Mouse (Mus musculus) retina, adult 2 months (tissue): ENCODE data around the gene Mdh2.

ENCODE experiments used
- DNase-seq: peaks from one replicate; pipeline ENCODE4 v3.0.0-alpha.2; 2012; ENCODE audit warnings: low read depth, low spot score

The Mdh2 gene

DNA sequence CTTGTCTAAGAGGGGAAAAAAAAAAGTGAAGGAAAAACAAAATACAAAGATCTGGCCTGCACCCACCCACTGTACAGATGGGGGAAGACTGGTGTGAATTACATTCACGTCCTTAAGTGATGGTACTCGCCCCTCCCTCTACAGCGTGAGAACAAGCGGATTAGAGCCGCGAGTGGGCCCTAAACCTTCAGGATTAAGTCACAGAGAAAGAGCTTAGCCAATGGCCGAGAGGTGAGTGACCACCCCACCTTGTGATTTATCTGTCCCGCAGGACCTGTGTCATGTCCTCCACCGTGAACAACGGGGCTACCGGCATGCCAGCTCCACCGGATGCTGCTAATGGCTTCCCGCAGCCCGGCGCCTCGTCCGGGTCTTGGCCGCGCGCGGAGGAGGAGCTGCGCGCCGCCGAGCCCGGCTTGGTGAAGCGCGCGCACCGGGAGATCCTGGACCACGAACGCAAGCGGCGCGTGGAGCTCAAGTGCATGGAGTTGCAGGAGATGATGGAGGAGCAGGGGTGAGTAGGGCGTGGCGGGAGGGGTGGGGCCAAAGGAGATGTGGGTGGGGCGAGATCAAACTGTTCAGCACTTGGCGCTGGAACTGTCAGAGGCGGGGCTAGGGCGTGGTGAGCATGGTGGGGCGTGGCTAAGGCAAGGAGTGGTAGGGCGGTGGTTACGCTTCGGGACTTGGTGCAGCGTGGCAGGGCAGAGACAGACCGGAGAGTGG lies 56.6 kb downstream of the Mdh2 start:
- peak; percentile 73 for DNase-seq

DNA sequence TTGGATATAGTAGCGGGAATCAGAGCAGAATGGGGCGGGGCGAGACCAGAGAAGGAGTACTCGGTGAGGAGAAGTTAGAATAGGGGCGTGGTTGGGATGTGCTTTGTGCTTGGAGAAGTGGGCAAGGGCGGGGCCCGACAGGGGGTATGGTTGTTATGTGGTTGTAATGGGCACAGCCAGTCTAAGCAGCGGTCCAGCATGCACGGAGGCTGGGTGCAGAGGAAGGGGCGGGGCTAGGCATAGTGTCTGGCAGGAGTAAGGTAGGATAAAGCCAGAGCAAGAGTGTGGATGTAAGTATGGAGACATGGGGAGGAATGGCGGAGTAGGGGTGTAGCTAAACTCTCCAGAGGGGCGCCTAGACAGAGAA lies 57.2 kb downstream of the Mdh2 start:
- DNase-seq, result no peak

DNA sequence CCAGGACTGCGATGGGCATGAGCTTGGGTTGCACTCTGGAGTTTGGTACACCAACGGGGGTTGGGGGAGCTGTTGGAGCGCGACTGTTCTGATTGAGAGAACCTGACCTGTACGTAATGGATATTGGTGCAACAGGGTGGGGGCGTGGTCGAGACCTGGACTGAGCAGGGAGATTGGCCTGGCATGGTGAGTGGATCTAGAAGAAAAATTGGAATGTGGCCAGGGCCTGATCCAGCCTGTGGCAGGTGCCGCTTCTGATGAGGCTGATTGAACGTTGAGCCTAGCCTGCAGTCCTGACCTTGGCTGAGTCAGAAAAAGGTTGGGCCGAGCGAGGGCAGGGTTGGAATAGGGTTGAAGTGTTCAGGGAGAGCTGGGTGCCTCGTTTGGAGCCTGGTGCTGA lies 57.7 kb downstream of the Mdh2 start:
- no peak for DNase-seq
